Mouse (Mus musculus) liver, adult 2 months (tissue): ENCODE data around the gene Pigs.

Experiments used
- CTCF ChIP-seq: fragments of 200-500 bp; IDR thresholded peaks from 2 replicates; pipeline ENCODE4 v1.5.1; 2011; ENCODE audit warnings: low read depth, low read length, control low read depth
- POLR2A ChIP-seq: fragments of 200-500 bp; IDR thresholded peaks from 2 replicates; pipeline ENCODE4 v1.6.1; 2011; ENCODE audit warnings: low read length, control low read depth; ENCODE audit not compliant: insufficient read depth; ENCODE audit errors: extremely low read depth

GRCm38 (mm10) chr11:78337040-78337439, 8.8 kb downstream of the Pigs start:
- TF ChIP-seq CTCF: no peak
- TF ChIP-seq POLR2A: no peak
